Mouse (Mus musculus) heart, embryonic 10.5 days (tissue): ENCODE data around the gene Fam240a. TPM values are rescaled to one million over a fixed set of nuclear protein-coding genes. Genes with fewer than 3 reads are reported as not detected.

ENCODE experiments used
- DNase-seq: peaks from one replicate; pipeline ENCODE4 v3.0.0-alpha.2; 2017; ENCODE audit warnings: low spot score
- H3K27ac ChIP-seq: fragments of 300-500 bp; sonication (generic); 2 replicates; pipeline ENCODE4 v1.5.1; 2016; ENCODE audit warnings: mild to moderate bottlenecking
- H3K27me3 ChIP-seq: fragments of 300-500 bp; sonication (generic); 2 replicates; pipeline ENCODE4 v1.6.1; 2016; ENCODE audit warnings: mild to moderate bottlenecking; ENCODE audit not compliant: poor library complexity, insufficient read depth, severe bottlenecking
- H3K36me3 ChIP-seq: fragments of 300-500 bp; sonication (generic); 2 replicates; pipeline ENCODE4 v1.6.1; 2016; ENCODE audit warnings: mild to moderate bottlenecking, moderate library complexity
- H3K4me1 ChIP-seq: fragments of 300-500 bp; sonication (generic); 2 replicates; pipeline ENCODE4 v1.6.1; 2016; ENCODE audit warnings: mild to moderate bottlenecking
- H3K4me3 ChIP-seq: fragments of 300-500 bp; sonication (generic); 2 replicates; pipeline ENCODE4 v1.5.1; 2016; ENCODE audit warnings: mild to moderate bottlenecking, moderate library complexity
- H3K9me3 ChIP-seq: fragments of 300-500 bp; sonication (generic); 2 replicates; pipeline ENCODE4 v1.6.1; 2016; ENCODE audit warnings: mild to moderate bottlenecking, moderate library complexity
- WGBS: fragments of 180-500 bp; shearing (Covaris S2); methylation state at CpG from one replicate; pipeline ENCODE4 v1.1.7; 2016; 5-methylcytosine and 5-hydroxymethylcytosine counted together
- polyA plus RNA-seq: library from polyadenylated mRNA; unstranded; fragments of >200 nt; fragmentation: Nextera tagmentation; extraction: Ambion mirVana; gene quantifications from 2 replicates; pipeline ENCODE4 v1.2.1, GENCODE M21; 2016

Gene Fam240a
- polyA plus RNA-seq, 1 experiment from 2014 or later, result not detected

GRCm38 (mm10) chr9:110952398-110952797 is 35.7 kb upstream of the Fam240a start:
- H3K27ac ChIP-seq, result no peak overlapping the region
- no peak for DNase-seq

GRCm38 (mm10) chr9:110951866-110952265 is 35.2 kb upstream of the Fam240a start:
- peaks cover 44% of the 10 kb centered on the region for H3K4me1 ChIP-seq
- no peak overlapping the region for H3K27ac ChIP-seq
- H3K36me3 ChIP-seq, result no peaks in the 10 kb centered on the region
- 83% methylated on average over 13 of the region's 13 CpGs for WGBS
- no peak for DNase-seq
- H3K27me3 ChIP-seq, result peaks cover 24% of the 10 kb centered on the region; the same call in 1 of the 2 replicates
- H3K4me3 ChIP-seq, result no peak overlapping the region
- H3K9me3 ChIP-seq, result no peaks in the 10 kb centered on the region

More at GRCm38 (mm10) chr9:110952398-110952797, 35.7 kb upstream of the Fam240a start:
- Histone ChIP-seq H3K9me3 (no peaks in the 10 kb centered on the region), H3K4me1 (peaks cover 38% of the 10 kb centered on the region), H3K36me3 (no peaks in the 10 kb centered on the region), H3K4me3 (no peak overlapping the region), H3K27me3 (peaks cover 23% of the 10 kb centered on the region; the same call in 1 of the 2 replicates)
- WGBS, result 39% methylated on average over 6 of the region's 6 CpGs

- Histone ChIP-seq H3K27me3 (peaks cover 29% of the 10 kb centered on the region; the same call in 1 of the 2 replicates), H3K27ac (peak within 1 kb of the TSS; percentile 37), H3K4me3 (no peak within 1 kb of the TSS), H3K36me3 (no peaks in the 10 kb centered on the region), H3K9me3 (no peaks in the 10 kb centered on the region), H3K4me1 (peaks cover 48% of the 10 kb centered on the region)
- WGBS, result 65% methylated on average over 11 of the region's 11 CpGs
- DNase-seq, result no peak
These were observed 34.7 kb upstream of the Fam240a start, which contains the start of gene Lrrc2 for GRCm38 (mm10) chr9:110951397-110951796. Lrrc2 (plus strand) TSS chr9:110951545.

- Histone ChIP-seq H3K4me1 (peaks cover 56% of the 10 kb centered on the region), H3K4me3 (no peak overlapping the region)
These were observed 33.4 kb upstream of the Fam240a start for GRCm38 (mm10) chr9:110950109-110950508.

GRCm38 (mm10) chr9:110948813-110949310 is 32.2 kb upstream of the Fam240a start:
- peak overlapping the region; percentile 36; the same call in 1 of the 2 replicates for H3K27ac ChIP-seq
- 26% methylated on average over 8 of the region's 8 CpGs for WGBS
- peaks cover 32% of the 10 kb centered on the region for H3K27me3 ChIP-seq

More at GRCm38 (mm10) chr9:110950109-110950508, 33.4 kb upstream of the Fam240a start:
- no peak for DNase-seq
- H3K9me3 ChIP-seq, result no peaks in the 10 kb centered on the region
- no peaks in the 10 kb centered on the region for H3K36me3 ChIP-seq
- no peak overlapping the region for H3K27ac ChIP-seq
- H3K27me3 ChIP-seq, result peaks cover 28% of the 10 kb centered on the region
- WGBS, result 93% methylated on average over 3 of the region's 3 CpGs

GRCm38 (mm10) chr9:110947900-110948299 is 31.2 kb upstream of the Fam240a start:
- H3K36me3 ChIP-seq, result no peaks in the 10 kb centered on the region
- H3K4me3 ChIP-seq, result no peak overlapping the region
- 31% methylated on average over 6 of the region's 6 CpGs for WGBS
- peaks cover 31% of the 10 kb centered on the region for H3K27me3 ChIP-seq
- H3K4me1 ChIP-seq, result peaks cover 52% of the 10 kb centered on the region
- DNase-seq, result no peak
- no peaks in the 10 kb centered on the region for H3K9me3 ChIP-seq
- peak overlapping the region; percentile 22; the same call in 1 of the 2 replicates for H3K27ac ChIP-seq

More at GRCm38 (mm10) chr9:110948813-110949310, 32.2 kb upstream of the Fam240a start:
- no peak for DNase-seq
- H3K4me1 ChIP-seq, result peaks cover 52% of the 10 kb centered on the region
- H3K36me3 ChIP-seq, result no peaks in the 10 kb centered on the region
- no peak overlapping the region for H3K4me3 ChIP-seq
- H3K9me3 ChIP-seq, result no peaks in the 10 kb centered on the region

- peak overlapping the region; percentile 31; the same call in 1 of the 2 replicates for H3K4me3 ChIP-seq
- peak overlapping the region; percentile 30; the same call in 1 of the 2 replicates for H3K27ac ChIP-seq
- DNase-seq, result no peak
- H3K36me3 ChIP-seq, result no peaks in the 10 kb centered on the region
- 2% methylated on average over 6 of the region's 6 CpGs for WGBS
- peaks cover 51% of the 10 kb centered on the region for H3K4me1 ChIP-seq
- H3K9me3 ChIP-seq, result no peaks in the 10 kb centered on the region
- peaks cover 29% of the 10 kb centered on the region for H3K27me3 ChIP-seq
These were observed 30.6 kb upstream of the Fam240a start for GRCm38 (mm10) chr9:110947261-110947661.

- Histone ChIP-seq H3K4me3 (peak overlapping the region; percentile 31), H3K27me3 (peaks cover 29% of the 10 kb centered on the region), H3K9me3 (no peaks in the 10 kb centered on the region), H3K27ac (peak overlapping the region; percentile 70), H3K36me3 (no peaks in the 10 kb centered on the region), H3K4me1 (peaks cover 51% of the 10 kb centered on the region)
- no peak for DNase-seq
- WGBS, result 8% methylated on average over 20 of the region's 20 CpGs
These were observed 29.9 kb upstream of the Fam240a start for GRCm38 (mm10) chr9:110946548-110947044.

GRCm38 (mm10) chr9:110945926-110946325 is 29.3 kb upstream of the Fam240a start, which contains the start of gene Tdgf1:
Tdgf1 (minus strand) TSS chr9:110946158.
- peak within 1 kb of the TSS; percentile 31 for H3K4me3 ChIP-seq
- H3K36me3 ChIP-seq, result no peaks in the 10 kb centered on the region
- H3K4me1 ChIP-seq, result peaks cover 46% of the 10 kb centered on the region
- peak within 1 kb of the TSS; percentile 70 for H3K27ac ChIP-seq
- peaks cover 33% of the 10 kb centered on the region for H3K27me3 ChIP-seq
- 12% methylated on average over 11 of the region's 11 CpGs for WGBS
- no peaks in the 10 kb centered on the region for H3K9me3 ChIP-seq
- DNase-seq, result no peak

GRCm38 (mm10) chr9:110945343-110945742 is 28.7 kb upstream of the Fam240a start:
- no peak for DNase-seq
- no peak overlapping the region for H3K27ac ChIP-seq

GRCm38 (mm10) chr9:110944265-110944664 is 27.6 kb upstream of the Fam240a start:
- DNase-seq, result no peak
- H3K4me3 ChIP-seq, result no peak overlapping the region

More at GRCm38 (mm10) chr9:110945343-110945742, 28.7 kb upstream of the Fam240a start:
- WGBS, result 8% methylated on average over 18 of the region's 18 CpGs
- Histone ChIP-seq H3K36me3 (no peaks in the 10 kb centered on the region), H3K4me3 (0 out of 2 replicates have a peak overlapping the region, but pooled peaks have one; percentile 12), H3K4me1 (peaks cover 46% of the 10 kb centered on the region), H3K27me3 (peaks cover 33% of the 10 kb centered on the region), H3K9me3 (no peaks in the 10 kb centered on the region)

GRCm38 (mm10) chr9:110937506-110938490 is 21.1 kb upstream of the Fam240a start:
- 66% methylated on average over 12 of the region's 12 CpGs for WGBS
- H3K4me1 ChIP-seq, result peaks cover 14% of the 10 kb centered on the region
- no peak overlapping the region for H3K4me3 ChIP-seq
- no peaks in the 10 kb centered on the region for H3K36me3 ChIP-seq
- H3K9me3 ChIP-seq, result no peaks in the 10 kb centered on the region
- H3K27ac ChIP-seq, result no peak overlapping the region
- peaks cover 4% of the 10 kb centered on the region; the same call in 1 of the 2 replicates for H3K27me3 ChIP-seq
- no peak for DNase-seq

More at GRCm38 (mm10) chr9:110944265-110944664, 27.6 kb upstream of the Fam240a start:
- Histone ChIP-seq H3K9me3 (no peaks in the 10 kb centered on the region), H3K4me1 (peaks cover 44% of the 10 kb centered on the region), H3K27ac (no peak overlapping the region), H3K36me3 (no peaks in the 10 kb centered on the region), H3K27me3 (peaks cover 33% of the 10 kb centered on the region)
- 21% methylated on average over 13 of the region's 13 CpGs for WGBS
